Mouse (Mus musculus): ENCODE measurements around the gene Tmem102. TPM values are rescaled to one million over a fixed set of nuclear protein-coding genes. Genes with fewer than 3 reads are reported as not detected.

Gene Tmem102
- polyA plus RNA-seq, 1 experiment: 11.6 TPM

- 0 out of 2 replicates have a peak overlapping the region, but pooled peaks have one; percentile 48 for H3K9ac ChIP-seq (ENCODE audit: low read depth, poor library complexity, severe bottlenecking)
- no peaks in the 10 kb centered on the region for H3K27me3 ChIP-seq (ENCODE audit: control insufficient read depth, insufficient read depth, low read length, poor library complexity, severe bottlenecking)
- peaks cover 14% of the 10 kb centered on the region for H3K36me3 ChIP-seq (ENCODE audit: control insufficient read depth, insufficient read depth, low read length, poor library complexity, severe bottlenecking)
- TF ChIP-seq EP300 (IDR thresholded peaks at IDR 0.05; ENCODE audit: insufficient read depth, low read depth, low read length) (no peak), POLR2A (IDR thresholded peaks at IDR 0.05; ENCODE audit: insufficient read depth, low read length) (no peak), CTCF (IDR thresholded peaks at IDR 0.05; ENCODE audit: low read depth, low read length) (no peak)
- H3K27ac ChIP-seq (ENCODE audit: insufficient read depth, low read length): no peak overlapping the region
- peak overlapping the region; percentile 76; the same call in 1 of the 2 replicates for H3K4me3 ChIP-seq (ENCODE audit: low read depth, low read length)
- no peaks in the 10 kb centered on the region for H3K9me3 ChIP-seq (replicated peaks; ENCODE audit: control insufficient read depth, insufficient read depth, low read length, poor library complexity, severe bottlenecking)
- H3K4me1 ChIP-seq (ENCODE audit: control insufficient read depth, insufficient read depth, low read length): peaks cover 4% of the 10 kb centered on the region
Observed at GRCm38 (mm10) chr11:69848021-69848420, 42.6 kb upstream of the Tmem102 start.

GRCm38 (mm10) chr11:69846738-69847688 is 41.6 kb upstream of the Tmem102 start:
- no peaks in the 10 kb centered on the region for H3K9me3 ChIP-seq (replicated peaks; ENCODE audit: control insufficient read depth, insufficient read depth, low read length, poor library complexity, severe bottlenecking)
- peaks cover 4% of the 10 kb centered on the region for H3K4me1 ChIP-seq (ENCODE audit: control insufficient read depth, insufficient read depth, low read length)
- no peak overlapping the region for H3K27ac ChIP-seq (ENCODE audit: insufficient read depth, low read length)
- peak overlapping the region; percentile 76 for H3K4me3 ChIP-seq (ENCODE audit: low read depth, low read length)
- H3K9ac ChIP-seq (ENCODE audit: low read depth, poor library complexity, severe bottlenecking): peak overlapping the region; percentile 48
- H3K36me3 ChIP-seq (ENCODE audit: control insufficient read depth, insufficient read depth, low read length, poor library complexity, severe bottlenecking): peaks cover 14% of the 10 kb centered on the region
- H3K27me3 ChIP-seq (ENCODE audit: control insufficient read depth, insufficient read depth, low read length, poor library complexity, severe bottlenecking): no peaks in the 10 kb centered on the region
- no peak for TF ChIP-seq CTCF (IDR thresholded peaks at IDR 0.05; ENCODE audit: low read depth, low read length)
- TF ChIP-seq POLR2A (IDR thresholded peaks at IDR 0.05; ENCODE audit: insufficient read depth, low read length): no peak
- TF ChIP-seq EP300 (IDR thresholded peaks at IDR 0.05; ENCODE audit: insufficient read depth, low read depth, low read length): no peak

- Histone ChIP-seq H3K9ac (ENCODE audit: low read depth, poor library complexity, severe bottlenecking) (peak within 1 kb of the TSS; percentile 48), H3K4me3 (ENCODE audit: low read depth, low read length) (peak within 1 kb of the TSS; percentile 80), H3K27me3 (ENCODE audit: control insufficient read depth, insufficient read depth, low read length, poor library complexity, severe bottlenecking) (no peaks in the 10 kb centered on the region), H3K36me3 (ENCODE audit: control insufficient read depth, insufficient read depth, low read length, poor library complexity, severe bottlenecking) (peaks cover 7% of the 10 kb centered on the region), H3K9me3 (replicated peaks; ENCODE audit: control insufficient read depth, insufficient read depth, low read length, poor library complexity, severe bottlenecking) (no peaks in the 10 kb centered on the region), H3K27ac (ENCODE audit: insufficient read depth, low read length) (peak within 1 kb of the TSS; percentile 59), H3K4me1 (ENCODE audit: control insufficient read depth, insufficient read depth, low read length) (peaks cover 4% of the 10 kb centered on the region)
- TF ChIP-seq POLR2A (IDR thresholded peaks at IDR 0.05; ENCODE audit: insufficient read depth, low read length): peak; percentile 86
- TF ChIP-seq EP300 (IDR thresholded peaks at IDR 0.05; ENCODE audit: insufficient read depth, low read depth, low read length): no peak
Observed at GRCm38 (mm10) chr11:69846198-69846680, 40.8 kb upstream of the Tmem102 start, which contains the start of gene Plscr3. Gene Plscr3, plus strand, starts transcription at chr11:69846376.

- H3K4me1 ChIP-seq (ENCODE audit: control insufficient read depth, insufficient read depth, low read length): no peaks in the 10 kb centered on the region
- H3K27me3 ChIP-seq (ENCODE audit: control insufficient read depth, insufficient read depth, low read length, poor library complexity, severe bottlenecking): no peaks in the 10 kb centered on the region
- H3K9me3 ChIP-seq (replicated peaks; ENCODE audit: control insufficient read depth, insufficient read depth, low read length, poor library complexity, severe bottlenecking): no peaks in the 10 kb centered on the region
- no peaks in the 10 kb centered on the region for H3K36me3 ChIP-seq (ENCODE audit: control insufficient read depth, insufficient read depth, low read length, poor library complexity, severe bottlenecking)
- peak overlapping the region; percentile 76 for H3K9ac ChIP-seq (ENCODE audit: low read depth, poor library complexity, severe bottlenecking)
- H3K27ac ChIP-seq (ENCODE audit: insufficient read depth, low read length): peak overlapping the region; percentile 49
- peak overlapping the region; percentile 96 for H3K4me3 ChIP-seq (ENCODE audit: low read depth, low read length)
- TF ChIP-seq POLR2A (IDR thresholded peaks at IDR 0.05; ENCODE audit: insufficient read depth, low read length) (no peak), CTCF (IDR thresholded peaks at IDR 0.05; ENCODE audit: low read depth, low read length) (no peak), EP300 (IDR thresholded peaks at IDR 0.05; ENCODE audit: insufficient read depth, low read depth, low read length) (no peak)
Observed at GRCm38 (mm10) chr11:69838714-69839104, 33.3 kb upstream of the Tmem102 start.

- H3K9me3 ChIP-seq (replicated peaks; ENCODE audit: control insufficient read depth, insufficient read depth, low read length, poor library complexity, severe bottlenecking): no peaks in the 10 kb centered on the region
- TF ChIP-seq EP300 (IDR thresholded peaks at IDR 0.05; ENCODE audit: insufficient read depth, low read depth, low read length): no peak
- no peak for TF ChIP-seq CTCF (IDR thresholded peaks at IDR 0.05; ENCODE audit: low read depth, low read length)
- TF ChIP-seq POLR2A (IDR thresholded peaks at IDR 0.05; ENCODE audit: insufficient read depth, low read length): peak; percentile 59
- no peaks in the 10 kb centered on the region for H3K36me3 ChIP-seq (ENCODE audit: control insufficient read depth, insufficient read depth, low read length, poor library complexity, severe bottlenecking)
- peak within 1 kb of the TSS; percentile 94 for H3K9ac ChIP-seq (ENCODE audit: low read depth, poor library complexity, severe bottlenecking)
- H3K27me3 ChIP-seq (ENCODE audit: control insufficient read depth, insufficient read depth, low read length, poor library complexity, severe bottlenecking): no peaks in the 10 kb centered on the region
- H3K27ac ChIP-seq (ENCODE audit: insufficient read depth, low read length): peak within 1 kb of the TSS; percentile 49
- H3K4me1 ChIP-seq (ENCODE audit: control insufficient read depth, insufficient read depth, low read length): no peaks in the 10 kb centered on the region
- peak within 1 kb of the TSS; percentile 96 for H3K4me3 ChIP-seq (ENCODE audit: low read depth, low read length)
Observed at GRCm38 (mm10) chr11:69837952-69838713, 32.7 kb upstream of the Tmem102 start, which contains the start of gene Tmem256. Gene Tmem256, plus strand, starts transcription at chr11:69838514.
